Comparison of ENCODE assay signal across 1 mouse cellular context in genomic region chr10:77476907-77477306, GRCm38 (mm10).
TF ChIP-seq lines count a peak whose summit lies in the region.

No protein-coding gene starts in this region.

TF ChIP-seq in MEL, 35 proteins besides CTCF, POLR2A, EP300 and RAD21:
- TF ChIP-seq GATA1 (IDR thresholded peaks at IDR 0.05; ENCODE audit: low read depth, low read length) (peak; percentile 67), CHD1 (IDR thresholded peaks at IDR 0.05; ENCODE audit: low read depth, low read length) (no peak), MEF2A (IDR thresholded peaks at IDR 0.05; ENCODE audit: extremely low read depth, insufficient replicate concordance, low read depth, low read length, poor library complexity, severe bottlenecking) (peak; percentile 80; the same call in 1 of the 2 replicates), NRF1 (IDR thresholded peaks at IDR 0.05; ENCODE audit: insufficient read depth, low read depth, low read length, poor library complexity, severe bottlenecking) (no peak), USF2 (IDR thresholded peaks at IDR 0.05; ENCODE audit: borderline replicate concordance in 1 of 2, insufficient read depth in 1 of 2, low read depth in 1 of 2, low read length in 2 of 2) (no peak), ETS1 (IDR thresholded peaks at IDR 0.05; ENCODE audit: low read depth, low read length) (peak; percentile 75; the same call in 1 of the 2 replicates), TAL1 (IDR thresholded peaks at IDR 0.05; ENCODE audit: low read length) (peak; percentile 32), RCOR1 (IDR thresholded peaks at IDR 0.05; ENCODE audit: low read depth, low read length) (peak; percentile 50; the same call in 1 of the 2 replicates), BHLHE40 (IDR thresholded peaks at IDR 0.05; ENCODE audit: borderline replicate concordance, low read depth, low read length) (peak; percentile 4; the same call in 1 of the 2 replicates), TCF12 (IDR thresholded peaks at IDR 0.05; ENCODE audit: low read depth, low read length) (peak; percentile 78; the same call in 1 of the 2 replicates)
